Mouse (Mus musculus) heart, embryonic 11.5 days (tissue): Measurements from ENCODE around the gene Mrpl38. TPM values are rescaled to one million over a fixed set of nuclear protein-coding genes. Genes with fewer than 3 reads are reported as not detected.

Source experiments
- ATAC-seq: fragments of 200-750 bp; cut with Nextera tagmentation; replicated peaks from 2 replicates; pipeline ENCODE4 v1.8.0; 2017; ENCODE audit warnings: moderate library complexity; ENCODE audit not compliant: insufficient number of reproducible peaks, low FRiP score, low TSS enrichment
- H3K27ac ChIP-seq: fragments of 300-500 bp; sonication (generic); 2 replicates; pipeline ENCODE4 v1.5.1; 2014; ENCODE audit warnings: mild to moderate bottlenecking, low read depth, low read length
- H3K27me3 ChIP-seq: fragments of 300-500 bp; sonication (generic); 2 replicates; pipeline ENCODE4 v1.6.1; 2014; ENCODE audit warnings: mild to moderate bottlenecking, low read length, mixed read lengths; ENCODE audit not compliant: control insufficient read depth, insufficient read depth
- H3K36me3 ChIP-seq: fragments of 300-500 bp; sonication (generic); 2 replicates; pipeline ENCODE4 v1.6.1; 2014; ENCODE audit warnings: mild to moderate bottlenecking, low read length, moderate library complexity, mixed read lengths; ENCODE audit not compliant: control insufficient read depth, insufficient read depth
- H3K4me1 ChIP-seq: fragments of 300-500 bp; sonication (generic); 2 replicates; pipeline ENCODE4 v1.6.1; 2014; ENCODE audit warnings: low read length; ENCODE audit not compliant: control insufficient read depth, insufficient read depth
- H3K4me2 ChIP-seq: fragments of 300-500 bp; sonication (generic); 2 replicates; pipeline ENCODE4 v1.6.1; 2014; ENCODE audit warnings: mild to moderate bottlenecking, moderate library complexity
- H3K4me3 ChIP-seq: fragments of 300-500 bp; sonication (generic); 2 replicates; pipeline ENCODE4 v1.5.1; 2014; ENCODE audit warnings: low read depth, low read length
- H3K9ac ChIP-seq: fragments of 300-500 bp; sonication (generic); 2 replicates; pipeline ENCODE4 v1.6.1; 2014; ENCODE audit warnings: mild to moderate bottlenecking, low read depth, low read length, moderate library complexity
- H3K9me3 ChIP-seq: fragments of 300-500 bp; sonication (generic); replicated peaks from 2 replicates; pipeline ENCODE4 v1.6.1; 2016; ENCODE audit warnings: low read length; ENCODE audit not compliant: control insufficient read depth
- WGBS: fragments of 180-500 bp; shearing (Covaris S2); extraction: QIAGEN DNeasy Blood & Tissue Kit; methylation state at CpG from one replicate; pipeline ENCODE4 v1.1.7; 2014; ENCODE audit not compliant: insufficient replicate concordance; 5-methylcytosine and 5-hydroxymethylcytosine counted together
- polyA plus RNA-seq: library from polyadenylated mRNA; unstranded; fragments of >200 nt; fragmentation: Nextera tagmentation; extraction: Ambion mirVana; gene quantifications from 2 replicates; pipeline ENCODE4 v1.2.1, GENCODE M21; 2014

The Mrpl38 gene
- polyA plus RNA-seq, 1 experiment from 2014 or later, result 116 TPM

GRCm38 (mm10) chr11:116133497-116133896 is 5.2 kb downstream of the Mrpl38 start:
- H3K27me3 ChIP-seq, result no peaks in the 10 kb centered on the region
- no peaks in the 10 kb centered on the region for H3K9me3 ChIP-seq
- 66% methylated on average over 5 of the region's 5 CpGs for WGBS
- no peak overlapping the region for H3K4me3 ChIP-seq
- H3K27ac ChIP-seq, result no peak overlapping the region
- H3K36me3 ChIP-seq, result peaks cover 4% of the 10 kb centered on the region; the same call in 1 of the 2 replicates
- no peak overlapping the region for H3K4me2 ChIP-seq
- peaks cover 19% of the 10 kb centered on the region for H3K4me1 ChIP-seq
- ATAC-seq, result no peak
- no peak overlapping the region for H3K9ac ChIP-seq

GRCm38 (mm10) chr11:116132366-116133333 is 6.0 kb downstream of the Mrpl38 start:
- Histone ChIP-seq H3K27me3 (no peaks in the 10 kb centered on the region), H3K4me1 (peaks cover 23% of the 10 kb centered on the region), H3K27ac (no peak overlapping the region), H3K9ac (no peak overlapping the region), H3K4me2 (no peak overlapping the region), H3K4me3 (no peak overlapping the region), H3K36me3 (peaks cover 4% of the 10 kb centered on the region; the same call in 1 of the 2 replicates), H3K9me3 (no peaks in the 10 kb centered on the region)
- 81% methylated on average over 16 of the region's 16 CpGs for WGBS
- ATAC-seq, result no peak

GRCm38 (mm10) chr11:116131349-116132170 is 7.1 kb downstream of the Mrpl38 start:
- 79% methylated on average over 15 of the region's 15 CpGs for WGBS
- peaks cover 4% of the 10 kb centered on the region; the same call in 1 of the 2 replicates for H3K36me3 ChIP-seq
- H3K4me2 ChIP-seq, result peak overlapping the region; percentile 72
- H3K4me3 ChIP-seq, result peak overlapping the region; percentile 57; the same call in 1 of the 2 replicates
- peak overlapping the region; percentile 88 for H3K27ac ChIP-seq
- H3K4me1 ChIP-seq, result peaks cover 27% of the 10 kb centered on the region
- no peaks in the 10 kb centered on the region for H3K9me3 ChIP-seq
- peak overlapping the region; percentile 82 for H3K9ac ChIP-seq
- H3K27me3 ChIP-seq, result no peaks in the 10 kb centered on the region
- no peak for ATAC-seq

- ATAC-seq, result peak; percentile 73
- peak within 1 kb of the TSS; percentile 88 for H3K27ac ChIP-seq
- H3K36me3 ChIP-seq, result peaks cover 9% of the 10 kb centered on the region; the same call in 1 of the 2 replicates
- peak within 1 kb of the TSS; percentile 57 for H3K4me3 ChIP-seq
- 0 out of 2 replicates have a peak, but pooled peaks cover 2% of the 10 kb centered on the region for H3K9me3 ChIP-seq
- WGBS, result under 1% methylated on average over 69 of the region's 69 CpGs
- H3K9ac ChIP-seq, result peak within 1 kb of the TSS; percentile 82
- no peaks in the 10 kb centered on the region for H3K27me3 ChIP-seq
- H3K4me1 ChIP-seq, result peaks cover 27% of the 10 kb centered on the region
- H3K4me2 ChIP-seq, result peak within 1 kb of the TSS; percentile 72
These were observed 8.0 kb downstream of the Mrpl38 start, which contains the start of gene Trim65 for GRCm38 (mm10) chr11:116130488-116131205. TSS of gene Trim65 (minus strand) at chr11:116131128.

- Histone ChIP-seq H3K4me3 (peak overlapping the region; percentile 57), H3K27me3 (no peaks in the 10 kb centered on the region), H3K27ac (peak overlapping the region; percentile 88), H3K9me3 (0 out of 2 replicates have a peak, but pooled peaks cover 2% of the 10 kb centered on the region), H3K4me2 (peak overlapping the region; percentile 72), H3K4me1 (peaks cover 27% of the 10 kb centered on the region), H3K36me3 (peaks cover 14% of the 10 kb centered on the region), H3K9ac (peak overlapping the region; percentile 82)
- 41% methylated on average over 8 of the region's 8 CpGs for WGBS
- peak; percentile 4; the same call in 1 of the 2 replicates for ATAC-seq
These were observed 8.6 kb downstream of the Mrpl38 start for GRCm38 (mm10) chr11:116129993-116130487.

- no peak overlapping the region for H3K9ac ChIP-seq
- peaks cover 27% of the 10 kb centered on the region for H3K4me1 ChIP-seq
- no peaks in the 10 kb centered on the region for H3K27me3 ChIP-seq
- no peak for ATAC-seq
- no peak overlapping the region for H3K27ac ChIP-seq
- 74% methylated on average over 9 of the region's 9 CpGs for WGBS
- peaks cover 16% of the 10 kb centered on the region for H3K36me3 ChIP-seq
- 0 out of 2 replicates have a peak, but pooled peaks cover 2% of the 10 kb centered on the region for H3K9me3 ChIP-seq
- H3K4me2 ChIP-seq, result peak overlapping the region; percentile 72; the same call in 1 of the 2 replicates
- H3K4me3 ChIP-seq, result no peak overlapping the region
These were observed 9.4 kb downstream of the Mrpl38 start for GRCm38 (mm10) chr11:116129091-116129790.

GRCm38 (mm10) chr11:116127986-116128385 is 10.7 kb downstream of the Mrpl38 start:
- H3K36me3 ChIP-seq, result peaks cover 16% of the 10 kb centered on the region
- 0 out of 2 replicates have a peak overlapping the region, but pooled peaks have one; percentile 16 for H3K9ac ChIP-seq
- 87% methylated on average over 9 of the region's 9 CpGs for WGBS
- no peak for ATAC-seq
- no peak overlapping the region for H3K27ac ChIP-seq
- peaks cover 27% of the 10 kb centered on the region for H3K4me1 ChIP-seq
- H3K4me2 ChIP-seq, result no peak overlapping the region
- H3K9me3 ChIP-seq, result 0 out of 2 replicates have a peak, but pooled peaks cover 2% of the 10 kb centered on the region
- no peaks in the 10 kb centered on the region for H3K27me3 ChIP-seq
- H3K4me3 ChIP-seq, result no peak overlapping the region
